Mouse (Mus musculus) ES-Bruce4 (cell line): Measurements from ENCODE around the gene Txn2.

ENCODE experiments used
- CTCF ChIP-seq: IDR thresholded peaks from one replicate; pipeline ENCODE4 v1.8.1; 2011; ENCODE audit warnings: low read depth, low read length
- EP300 ChIP-seq: IDR thresholded peaks from 2 replicates; pipeline ENCODE4 v1.6.1; 2011; ENCODE audit warnings: low read depth, low read length; ENCODE audit not compliant: insufficient read depth

DNA sequence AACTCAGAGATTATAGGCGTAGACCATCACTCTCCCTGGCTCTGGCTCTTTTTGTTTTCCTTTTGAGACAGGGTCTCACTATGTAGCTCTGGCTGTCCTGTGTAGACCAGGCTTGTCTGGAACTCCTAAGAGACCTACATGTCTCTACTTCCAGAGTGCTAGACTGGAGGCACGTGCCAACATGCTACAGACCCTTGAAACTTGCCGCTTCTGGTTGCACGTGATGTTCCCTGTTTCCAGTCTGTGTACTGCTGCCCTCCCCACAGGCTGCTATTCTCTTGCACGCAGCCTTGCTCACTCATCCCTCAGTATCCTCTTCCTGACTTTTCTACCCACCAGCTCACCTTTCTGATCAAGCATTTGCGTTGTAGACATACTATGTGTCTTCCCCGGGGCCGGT, 22.7 kb downstream of the Txn2 start:
- TF ChIP-seq CTCF (no peak), EP300 (no peak)
